Mouse (Mus musculus) lung, postnatal 0 days (tissue): ENCODE data around the gene Cuta.

Experiments
- CTCF ChIP-seq: IDR thresholded peaks from 2 replicates; pipeline ENCODE4 v1.5.1; 2016; ENCODE audit warnings: antibody characterized with exemption, mild to moderate bottlenecking
- EP300 ChIP-seq: IDR thresholded peaks from 2 replicates; pipeline ENCODE4 v1.6.1; 2016; ENCODE audit warnings: antibody characterized with exemption, mild to moderate bottlenecking, control low read depth

- TF ChIP-seq CTCF (no peak), EP300 (0 out of 2 replicates have a peak, but pooled peaks have one; percentile 23)
These were observed 638 bp downstream of the Cuta start for GRCm38 (mm10) chr17:26938731-26939130.
